In genomic region chr8:126497541-126498428, GRCm38 (mm10) we compare ENCODE assay signal across 8 mouse cellular contexts. TPM values are rescaled to one million over a fixed set of nuclear protein-coding genes. Genes with fewer than 3 reads are reported as not detected.
DNase-seq lines count a peak whose midpoint lies in the region; ATAC-seq and TF ChIP-seq lines count a peak whose summit lies in the region.

No protein-coding gene starts in this region.

- peak; percentile 97 for ATAC-seq in forebrain, postnatal 0 days
- peak; percentile 93 for ATAC-seq in lung, embryonic 15.5 days (ENCODE audit: borderline replicate concordance, extremely low read depth, low FRiP score, low TSS enrichment)

- peak overlapping the region; percentile 48 to 62 for H3K4me3 ChIP-seq in ES-E14 (ENCODE audit: insufficient read depth in 1 of 2, low read depth in 1 of 2, low read length in 2 of 2, poor library complexity in 1 of 2, severe bottlenecking in 1 of 2)
- peak overlapping the region; percentile 33 for H3K4me3 ChIP-seq in forebrain, postnatal 0 days (ENCODE audit: low read depth, low read length)
- peak overlapping the region; percentile 40 for H3K4me3 ChIP-seq in lung, embryonic 15.5 days

- no peaks in the 10 kb centered on the region for H3K27me3 ChIP-seq in forebrain, postnatal 0 days (ENCODE audit: insufficient read depth, low read length)
- no peaks in the 10 kb centered on the region for H3K27me3 ChIP-seq in lung, embryonic 15.5 days

- H3K27ac ChIP-seq in ES-E14 (ENCODE audit: insufficient read depth, low read depth, low read length, poor library complexity, severe bottlenecking) = no peak overlapping the region
- H3K27ac ChIP-seq in forebrain, postnatal 0 days (ENCODE audit: low read depth, low read length) = peak overlapping the region; percentile 91
- peak overlapping the region; percentile 92 for H3K27ac ChIP-seq in lung, embryonic 15.5 days

- no peaks in the 10 kb centered on the region for H3K36me3 ChIP-seq in ES-E14 (ENCODE audit: control insufficient read depth, insufficient read depth, low read length, poor library complexity, severe bottlenecking)
- H3K36me3 ChIP-seq in forebrain, postnatal 0 days (ENCODE audit: insufficient read depth) = no peaks in the 10 kb centered on the region
- H3K36me3 ChIP-seq in lung, embryonic 15.5 days = no peaks in the 10 kb centered on the region

- H3K9ac ChIP-seq in ES-E14 (ENCODE audit: insufficient read depth, low read depth, low read length, poor library complexity, severe bottlenecking) = peak overlapping the region; percentile 67; the same call in 1 of the 2 replicates
- peak overlapping the region; percentile 58 for H3K9ac ChIP-seq in forebrain, postnatal 0 days
- peak overlapping the region; percentile 47 for H3K9ac ChIP-seq in lung, embryonic 15.5 days

- H3K4me2 ChIP-seq in forebrain, postnatal 0 days (ENCODE audit: low read depth) = peak overlapping the region; percentile 66
- H3K4me2 ChIP-seq in lung, embryonic 15.5 days = peak overlapping the region; percentile 77

- H3K9me3 ChIP-seq in ES-E14 (ENCODE audit: control insufficient read depth, insufficient read depth, low read depth, low read length) = no peaks in the 10 kb centered on the region
- H3K9me3 ChIP-seq in forebrain, postnatal 0 days (ENCODE audit: low read length) = no peaks in the 10 kb centered on the region
- no peaks in the 10 kb centered on the region for H3K9me3 ChIP-seq in lung, embryonic 15.5 days

- 2% methylated on average over 27 of the region's 27 CpGs for WGBS in forebrain, postnatal 0 days
- 15% methylated on average over 27 of the region's 27 CpGs for WGBS in lung, embryonic 15.5 days

- TF ChIP-seq CTCF in forebrain, postnatal 0 days (IDR thresholded peaks at IDR 0.05; ENCODE audit: low read depth) = peak; percentile 100

- in situ Hi-C loops in ES-E14 (cut with MboI; ENCODE audit: low sequenced_read_pairs in 2 of 2, unreplicated experiment in 2 of 2) = loop anchor here in 1 of 2 experiments (25.0 kb wide), 1 partner anchor 390 kb away; no protein-coding TSS in a partner anchor

- H3K4me1 ChIP-seq in ES-E14 (ENCODE audit: control insufficient read depth in 2 of 2, insufficient read depth in 2 of 2, low read length in 2 of 2, poor library complexity in 1 of 2) = peaks cover 0 to 5% of the 10 kb centered on the region in 2 experiments; a peak in 2 of 4 replicates
- H3K4me1 ChIP-seq in forebrain, postnatal 0 days (ENCODE audit: insufficient read depth) = peaks cover 10% of the 10 kb centered on the region; the same call in 1 of the 2 replicates
- H3K4me1 ChIP-seq in lung, embryonic 15.5 days = peaks cover 16% of the 10 kb centered on the region

- peak; percentile 86 for DNase-seq in ES-E14 (ENCODE audit: low read depth, low spot score)
- DNase-seq in cerebellum, adult 18-20 months = peak; percentile 92 to 95
- DNase-seq in forebrain, postnatal 0 days = peak; percentile 96
- DNase-seq in heart, postnatal 4 days = peak; percentile 96
- DNase-seq in layer of hippocampus, adult 8-10 months (ENCODE audit: low spot score in 2 of 2) = peak; percentile 93 to 95
- DNase-seq in ovary, adult 18-20 months (ENCODE audit: low spot score) = peak; percentile 79
- DNase-seq in thymus, postnatal 0 days (ENCODE audit: low spot score) = peak; percentile 92

TF ChIP-seq in ES-E14, 5 proteins besides CTCF, POLR2A, EP300 and RAD21:
- TF ChIP-seq ZNF384 (IDR thresholded peaks at IDR 0.05; ENCODE audit: low read depth, low read length) (no peak), HCFC1 (IDR thresholded peaks at IDR 0.05; ENCODE audit: borderline replicate concordance, insufficient read depth, low read length) (no peak), MAFK (IDR thresholded peaks at IDR 0.05; ENCODE audit: insufficient read depth, low read depth, low read length) (no peak), ZC3H11A (IDR thresholded peaks at IDR 0.05; ENCODE audit: borderline replicate concordance, low read depth, low read length) (peak; percentile 99)

RNA-seq across cellular contexts. Expression of gene Tarbp1, which starts 22.9 kb away (rescaled TPM):
- 9.5 and 11.9 TPM in 2 replicates for total RNA-seq in ES-E14 (2012; rRNA removed)
- total RNA-seq in forebrain, postnatal 0 days (2014; rRNA removed) = 5.6 and 5.8 TPM in 2 replicates
- 0.82 and 1.1 TPM in 2 replicates for polyA plus RNA-seq in forebrain, postnatal 0 days (2015; fragmentation: Nextera tagmentation; extraction: Ambion mirVana)
- total RNA-seq in heart, postnatal 4 days (2021) = 1 to 10 TPM; 5.0 to 5.9 TPM
- 1 to 10 TPM; 4.5 to 5.5 (median 5.2) TPM for total RNA-seq in layer of hippocampus, adult 8-10 months (2022)
- 2.7 and 3.0 TPM in 2 replicates for polyA plus RNA-seq in lung, embryonic 15.5 days (2015; fragmentation: Nextera tagmentation; extraction: Ambion mirVana)
- 3.0 and 3.1 TPM in 2 replicates for polyA plus RNA-seq in thymus, postnatal 0 days (2015; fragmentation: Nextera tagmentation; extraction: Ambion mirVana)
